Mouse (Mus musculus): ENCODE results near the gene Mlh1. TPM values are rescaled to one million over a fixed set of nuclear protein-coding genes. Genes with fewer than 3 reads are reported as not detected.

Mlh1 gene
- polyA plus RNA-seq, 1 experiment from 2014 or later = 30.4 TPM

DNA sequence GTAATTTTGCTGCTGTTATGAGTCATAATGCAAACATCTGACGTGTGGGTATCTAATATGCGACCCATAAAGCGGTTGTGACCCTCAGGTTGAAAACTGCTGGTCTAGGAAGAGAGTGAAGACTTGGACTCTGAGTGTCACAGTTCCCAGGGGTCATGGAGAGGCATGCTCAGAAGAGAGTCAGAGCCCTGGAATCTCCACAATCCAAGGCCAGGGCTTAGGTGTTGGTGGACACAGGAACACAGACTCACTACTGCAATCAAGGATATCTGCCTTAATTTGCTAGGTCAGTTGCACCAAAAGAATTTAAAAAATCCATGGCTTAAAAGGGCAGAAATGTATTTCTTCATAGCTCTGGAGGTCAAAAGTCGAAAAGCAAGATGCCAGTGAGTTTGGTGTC, 21.6 kb upstream of the Mlh1 start:
- 89% methylated on average over 4 of the region's 4 CpGs for WGBS

DNA sequence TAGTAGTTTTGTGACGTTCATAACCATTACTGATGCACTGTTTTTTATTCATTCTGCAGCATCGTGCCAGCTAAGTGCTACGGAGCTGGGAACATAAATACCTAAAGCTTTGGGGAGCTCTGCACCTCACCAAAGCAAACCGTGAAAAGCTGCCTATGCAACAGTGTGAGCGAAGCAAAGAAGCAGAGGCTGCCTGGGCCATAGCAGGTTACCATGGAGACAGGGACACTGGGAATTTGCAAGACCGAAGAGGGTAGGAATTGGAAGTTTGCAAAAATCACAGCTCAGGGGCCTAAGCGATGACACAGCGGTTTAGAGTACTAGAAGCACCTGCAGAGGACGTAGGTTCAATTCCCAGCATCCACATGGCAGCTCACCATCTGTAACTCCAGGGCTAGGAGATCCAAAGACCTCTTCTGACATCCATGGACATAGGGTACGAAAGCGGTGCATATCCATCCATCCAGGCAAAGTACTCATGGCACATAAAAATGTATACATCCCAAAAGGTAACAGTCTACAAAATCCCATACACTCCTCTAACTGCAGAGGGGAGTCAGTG, 19.0 kb upstream of the Mlh1 start:
- Histone ChIP-seq H3K9me3 (ENCODE audit: control insufficient read depth, low read length) (no peaks in the 10 kb centered on the region), H3K4me3 (replicated peaks; ENCODE audit: low read depth, low read length) (no peak overlapping the region), H3K27me3 (ENCODE audit: control insufficient read depth, insufficient read depth, low read length) (no peaks in the 10 kb centered on the region), H3K27ac (replicated peaks; ENCODE audit: low read depth, low read length) (no peak overlapping the region; the same call in 1 of the 2 replicates), H3K4me2 (ENCODE audit: low read length) (no peak overlapping the region), H3K9ac (replicated peaks; ENCODE audit: low read length) (no peak overlapping the region), H3K36me3 (ENCODE audit: control insufficient read depth, insufficient read depth, low read length) (no peaks in the 10 kb centered on the region), H3K4me1 (ENCODE audit: control insufficient read depth, insufficient read depth, low read length) (peaks cover 5% of the 10 kb centered on the region; the same call in 1 of the 2 replicates)
- DNase-seq (peak; percentile 47), ATAC-seq (ENCODE audit: low FRiP score, low TSS enrichment) (no peak)
- WGBS = 54% methylated on average over 11 of the region's 11 CpGs

More for the DNA sequence above, 21.6 kb upstream of the Mlh1 start:
- Histone ChIP-seq H3K36me3 (ENCODE audit: control insufficient read depth, insufficient read depth, low read length) (no peaks in the 10 kb centered on the region), H3K9ac (replicated peaks; ENCODE audit: low read length) (no peak overlapping the region), H3K27ac (replicated peaks; ENCODE audit: low read depth, low read length) (no peak overlapping the region), H3K4me1 (ENCODE audit: control insufficient read depth, insufficient read depth, low read length) (0 out of 2 replicates have a peak, but pooled peaks cover 2% of the 10 kb centered on the region), H3K4me2 (ENCODE audit: low read length) (no peak overlapping the region), H3K4me3 (replicated peaks; ENCODE audit: low read depth, low read length) (no peak overlapping the region), H3K9me3 (ENCODE audit: control insufficient read depth, low read length) (no peaks in the 10 kb centered on the region), H3K27me3 (ENCODE audit: control insufficient read depth, insufficient read depth, low read length) (no peaks in the 10 kb centered on the region)
- ATAC-seq (ENCODE audit: low FRiP score, low TSS enrichment) (no peak), DNase-seq (no peak)

DNA sequence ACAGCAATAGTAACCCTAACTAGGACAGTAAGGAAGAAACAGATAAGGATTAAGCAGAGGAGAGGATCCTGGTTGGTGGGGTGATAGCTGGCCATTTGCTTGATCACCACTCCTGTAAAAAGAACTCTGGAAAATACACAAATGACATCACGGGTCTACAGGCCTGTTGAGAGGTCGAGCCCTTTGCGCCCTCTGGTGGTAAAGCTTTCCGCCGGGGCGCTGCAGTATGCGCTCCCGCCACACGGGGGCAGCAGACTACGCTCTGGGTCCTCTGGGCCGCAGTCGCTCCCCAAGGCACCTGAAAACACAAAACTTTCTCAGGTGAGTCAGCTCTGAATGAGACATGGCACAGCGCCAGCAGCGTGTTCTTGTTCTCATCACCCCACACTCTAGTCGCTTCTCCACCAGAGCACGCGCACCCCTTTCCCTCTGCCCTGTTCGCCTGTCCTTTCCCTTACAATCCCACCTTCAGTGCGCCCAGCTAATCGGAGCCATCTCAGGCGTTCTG, 18.3 kb upstream of the Mlh1 start:
- Histone ChIP-seq H3K9ac (replicated peaks; ENCODE audit: low read length) (no peak overlapping the region), H3K9me3 (ENCODE audit: control insufficient read depth, low read length) (no peaks in the 10 kb centered on the region), H3K4me1 (ENCODE audit: control insufficient read depth, insufficient read depth, low read length) (peaks cover 9% of the 10 kb centered on the region; the same call in 1 of the 2 replicates), H3K4me2 (ENCODE audit: low read length) (no peak overlapping the region; the same call in 1 of the 2 replicates), H3K27me3 (ENCODE audit: control insufficient read depth, insufficient read depth, low read length) (no peaks in the 10 kb centered on the region), H3K4me3 (replicated peaks; ENCODE audit: low read depth, low read length) (no peak overlapping the region), H3K27ac (replicated peaks; ENCODE audit: low read depth, low read length) (no peak overlapping the region; the same call in 1 of the 2 replicates), H3K36me3 (ENCODE audit: control insufficient read depth, insufficient read depth, low read length) (no peaks in the 10 kb centered on the region)
- WGBS = 15% methylated on average over 21 of the region's 21 CpGs
- peak; percentile 46; the same call in 1 of the 2 replicates for ATAC-seq (ENCODE audit: low FRiP score, low TSS enrichment)
- peak; percentile 89 for DNase-seq

DNA sequence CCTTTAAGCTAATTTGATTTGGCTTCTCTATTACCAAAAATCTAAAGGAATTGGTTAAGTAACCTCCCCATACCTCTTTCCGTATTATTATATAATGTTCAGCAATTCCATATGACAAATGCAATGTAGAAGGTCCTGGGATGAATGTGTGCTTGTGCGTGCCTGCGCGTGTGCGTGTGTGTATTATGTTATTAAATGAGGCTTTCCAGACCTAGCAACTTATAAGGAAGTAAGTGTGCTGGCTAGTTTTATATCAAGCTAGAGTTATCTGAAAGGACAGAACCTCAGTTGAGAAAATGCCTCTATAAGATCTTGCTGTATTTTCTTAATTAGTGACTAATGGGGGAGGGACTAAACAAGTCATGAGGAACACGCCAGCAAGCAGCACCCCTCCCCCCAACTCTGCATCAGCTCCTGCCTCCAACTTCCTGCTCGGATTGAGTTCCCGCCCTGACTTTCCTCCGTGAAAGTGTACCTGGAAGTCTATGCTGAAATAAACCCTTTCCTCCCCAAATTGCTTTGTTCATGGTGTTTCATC, 17.8 kb upstream of the Mlh1 start:
- peaks cover 11% of the 10 kb centered on the region; the same call in 1 of the 2 replicates for H3K4me1 ChIP-seq (ENCODE audit: control insufficient read depth, insufficient read depth, low read length)
- no peak overlapping the region for H3K4me2 ChIP-seq (ENCODE audit: low read length)
- H3K9ac ChIP-seq (replicated peaks; ENCODE audit: low read length) = no peak overlapping the region
- ATAC-seq (ENCODE audit: low FRiP score, low TSS enrichment) (no peak; the same call in 1 of the 2 replicates), DNase-seq (no peak)
- H3K36me3 ChIP-seq (ENCODE audit: control insufficient read depth, insufficient read depth, low read length) = no peaks in the 10 kb centered on the region
- WGBS = 61% methylated on average over 9 of the region's 9 CpGs
- H3K27me3 ChIP-seq (ENCODE audit: control insufficient read depth, insufficient read depth, low read length) = no peaks in the 10 kb centered on the region
- no peaks in the 10 kb centered on the region for H3K9me3 ChIP-seq (ENCODE audit: control insufficient read depth, low read length)
- no peak overlapping the region for H3K27ac ChIP-seq (replicated peaks; ENCODE audit: low read depth, low read length)
- no peak overlapping the region for H3K4me3 ChIP-seq (replicated peaks; ENCODE audit: low read depth, low read length)

DNA sequence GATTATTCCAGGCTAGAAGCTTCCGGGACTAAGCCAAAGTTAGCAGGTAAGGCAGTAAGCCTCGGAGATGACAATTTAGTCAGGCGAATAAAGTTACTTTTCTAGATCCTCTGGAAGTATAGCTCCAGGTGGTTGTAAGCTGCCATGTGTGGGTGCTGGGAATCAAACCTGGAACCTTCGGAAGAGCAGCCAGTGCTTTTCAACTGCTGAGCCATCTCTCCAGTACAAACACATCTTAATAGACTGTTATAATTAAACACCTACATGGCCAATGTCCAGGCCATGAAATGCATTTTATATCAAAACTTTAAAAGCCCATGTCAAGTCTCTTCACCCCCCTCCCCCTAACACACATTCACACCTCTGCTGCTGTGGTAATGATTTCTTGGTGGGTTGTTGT, 16.4 kb upstream of the Mlh1 start:
- H3K27me3 ChIP-seq (ENCODE audit: control insufficient read depth, insufficient read depth, low read length) = no peaks in the 10 kb centered on the region
- H3K4me3 ChIP-seq (replicated peaks; ENCODE audit: low read depth, low read length) = no peak overlapping the region
- no peaks in the 10 kb centered on the region for H3K9me3 ChIP-seq (ENCODE audit: control insufficient read depth, low read length)
- H3K9ac ChIP-seq (replicated peaks; ENCODE audit: low read length) = no peak overlapping the region
- peaks cover 11% of the 10 kb centered on the region; the same call in 1 of the 2 replicates for H3K4me1 ChIP-seq (ENCODE audit: control insufficient read depth, insufficient read depth, low read length)
- DNase-seq (no peak), ATAC-seq (ENCODE audit: low FRiP score, low TSS enrichment) (no peak)
- WGBS = 92% methylated on average over 4 of the region's 4 CpGs
- H3K36me3 ChIP-seq (ENCODE audit: control insufficient read depth, insufficient read depth, low read length) = no peaks in the 10 kb centered on the region
- no peak overlapping the region for H3K27ac ChIP-seq (replicated peaks; ENCODE audit: low read depth, low read length)
- H3K4me2 ChIP-seq (ENCODE audit: low read length) = no peak overlapping the region

DNA sequence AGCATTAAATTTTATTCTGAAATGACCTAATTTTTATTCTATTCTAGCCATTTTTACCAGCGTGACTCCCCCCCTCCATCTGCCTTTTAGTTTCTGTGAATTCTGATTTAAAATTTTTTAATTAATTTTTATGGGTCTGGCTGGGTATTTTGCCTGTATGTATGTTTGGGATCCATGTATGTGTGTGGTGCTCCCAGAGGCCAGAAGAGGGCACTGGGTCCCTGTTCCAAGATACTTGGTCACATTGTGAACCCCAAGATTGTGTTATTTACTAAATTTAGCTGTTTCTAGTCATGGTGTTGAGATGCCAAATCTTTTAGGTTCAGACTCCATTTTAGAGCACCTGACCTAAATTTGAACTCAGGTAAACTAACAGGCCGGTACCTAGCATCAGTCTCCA, 14.9 kb upstream of the Mlh1 start:
- Histone ChIP-seq H3K4me3 (replicated peaks; ENCODE audit: low read depth, low read length) (no peak overlapping the region), H3K9me3 (ENCODE audit: control insufficient read depth, low read length) (no peaks in the 10 kb centered on the region), H3K4me2 (ENCODE audit: low read length) (no peak overlapping the region), H3K27ac (replicated peaks; ENCODE audit: low read depth, low read length) (no peak overlapping the region), H3K9ac (replicated peaks; ENCODE audit: low read length) (no peak overlapping the region), H3K36me3 (ENCODE audit: control insufficient read depth, insufficient read depth, low read length) (no peaks in the 10 kb centered on the region), H3K27me3 (ENCODE audit: control insufficient read depth, insufficient read depth, low read length) (no peaks in the 10 kb centered on the region), H3K4me1 (ENCODE audit: control insufficient read depth, insufficient read depth, low read length) (peaks cover 11% of the 10 kb centered on the region; the same call in 1 of the 2 replicates)
- ATAC-seq (ENCODE audit: low FRiP score, low TSS enrichment) (no peak), DNase-seq (no peak)
- WGBS = 67% methylated on average over 2 of the region's 2 CpGs

DNA sequence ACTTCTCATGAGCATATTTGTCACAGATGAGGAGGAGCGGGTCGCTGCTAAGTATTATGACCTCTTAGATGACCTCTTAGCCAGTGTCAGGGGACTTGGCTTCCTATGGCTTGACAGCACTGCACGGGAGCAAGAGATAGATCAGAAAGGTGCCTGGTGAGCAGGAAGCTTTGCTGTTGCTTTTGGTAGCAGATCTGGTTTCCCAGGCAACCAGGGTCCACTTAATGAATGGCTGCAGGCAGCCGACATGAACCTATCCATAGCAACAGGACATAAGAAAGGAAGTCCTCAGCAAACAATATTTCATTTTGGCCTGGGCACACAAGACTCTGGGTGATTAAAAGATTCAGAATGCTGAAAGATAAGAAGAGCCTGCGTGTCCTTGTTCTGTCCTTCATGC, 14.1 kb upstream of the Mlh1 start:
- peak overlapping the region; percentile 14; the same call in 1 of the 2 replicates for H3K4me2 ChIP-seq (ENCODE audit: low read length)

DNA sequence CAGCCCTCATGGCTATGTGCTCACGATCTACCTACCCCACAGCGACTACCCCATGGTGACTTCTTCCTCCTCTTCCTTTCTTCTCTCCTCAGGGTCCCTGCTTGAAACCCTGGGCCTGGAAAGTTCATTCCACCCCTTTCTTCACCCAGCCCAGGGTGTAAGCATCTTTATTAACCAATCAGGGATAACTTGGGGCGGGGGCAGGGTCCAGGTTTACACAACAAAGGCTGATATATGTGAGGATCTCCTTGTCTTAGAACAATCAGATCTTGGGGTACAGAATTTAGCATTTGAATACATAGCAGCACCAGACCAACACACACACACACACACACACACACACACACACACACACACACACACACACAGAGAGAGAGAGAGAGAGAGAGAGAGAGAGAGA, 13.5 kb upstream of the Mlh1 start:
- H3K9ac ChIP-seq (replicated peaks; ENCODE audit: low read length) = no peak overlapping the region
- peak overlapping the region; percentile 52; the same call in 1 of the 2 replicates for H3K27ac ChIP-seq (replicated peaks; ENCODE audit: low read depth, low read length)
- H3K4me2 ChIP-seq (ENCODE audit: low read length) = no peak overlapping the region
- 25% methylated on average over 3 of the region's 3 CpGs for WGBS
- no peak for DNase-seq
- no peak for ATAC-seq (ENCODE audit: low FRiP score, low TSS enrichment)
- no peaks in the 10 kb centered on the region for H3K36me3 ChIP-seq (ENCODE audit: control insufficient read depth, insufficient read depth, low read length)
- H3K4me1 ChIP-seq (ENCODE audit: control insufficient read depth, insufficient read depth, low read length) = peaks cover 11% of the 10 kb centered on the region; the same call in 1 of the 2 replicates
- H3K4me3 ChIP-seq (replicated peaks; ENCODE audit: low read depth, low read length) = no peak overlapping the region
- H3K9me3 ChIP-seq (ENCODE audit: control insufficient read depth, low read length) = no peaks in the 10 kb centered on the region
- H3K27me3 ChIP-seq (ENCODE audit: control insufficient read depth, insufficient read depth, low read length) = no peaks in the 10 kb centered on the region

More for the DNA sequence above, 14.1 kb upstream of the Mlh1 start:
- Histone ChIP-seq H3K27me3 (ENCODE audit: control insufficient read depth, insufficient read depth, low read length) (no peaks in the 10 kb centered on the region), H3K9ac (replicated peaks; ENCODE audit: low read length) (no peak overlapping the region), H3K4me3 (replicated peaks; ENCODE audit: low read depth, low read length) (no peak overlapping the region), H3K9me3 (ENCODE audit: control insufficient read depth, low read length) (no peaks in the 10 kb centered on the region), H3K36me3 (ENCODE audit: control insufficient read depth, insufficient read depth, low read length) (no peaks in the 10 kb centered on the region), H3K4me1 (ENCODE audit: control insufficient read depth, insufficient read depth, low read length) (peaks cover 11% of the 10 kb centered on the region; the same call in 1 of the 2 replicates), H3K27ac (replicated peaks; ENCODE audit: low read depth, low read length) (peak overlapping the region; percentile 52)
- ATAC-seq (ENCODE audit: low FRiP score, low TSS enrichment) = no peak
- 7% methylated on average over 5 of the region's 5 CpGs for WGBS
- peak; percentile 76 for DNase-seq

DNA sequence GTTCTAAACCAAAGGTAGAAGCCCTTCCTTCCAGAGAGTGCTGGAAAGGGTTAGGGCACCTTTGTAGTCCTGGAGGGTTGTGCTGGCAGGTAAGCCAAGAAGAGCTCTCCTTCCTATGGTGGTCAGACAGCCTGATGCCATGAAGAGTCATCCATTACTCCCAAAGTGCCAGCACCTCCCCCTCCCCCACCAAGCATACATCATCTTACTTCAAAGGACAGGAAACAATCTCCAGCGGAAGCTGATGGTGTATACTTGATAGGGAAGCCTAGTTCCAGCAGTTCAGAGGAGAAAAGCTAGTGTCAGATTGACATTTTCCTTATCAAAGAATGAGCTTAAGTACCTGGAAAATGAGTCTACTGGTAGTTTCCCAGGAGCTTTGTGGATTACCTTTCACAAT, 3.6 kb upstream of the Mlh1 start:
- peak overlapping the region; percentile 96 for H3K4me2 ChIP-seq (ENCODE audit: low read length)
- H3K9me3 ChIP-seq (ENCODE audit: control insufficient read depth, low read length) = no peaks in the 10 kb centered on the region
- H3K27me3 ChIP-seq (ENCODE audit: control insufficient read depth, insufficient read depth, low read length) = no peaks in the 10 kb centered on the region
- ATAC-seq (ENCODE audit: low FRiP score, low TSS enrichment) (no peak), DNase-seq (peak; percentile 13)
- peaks cover 47% of the 10 kb centered on the region for H3K36me3 ChIP-seq (ENCODE audit: control insufficient read depth, insufficient read depth, low read length)
- WGBS = 42% methylated on average over 1 of the region's 1 CpGs
- no peak overlapping the region; the same call in 1 of the 2 replicates for H3K9ac ChIP-seq (replicated peaks; ENCODE audit: low read length)
- no peak overlapping the region for H3K27ac ChIP-seq (replicated peaks; ENCODE audit: low read depth, low read length)
- no peak overlapping the region; the same call in 1 of the 2 replicates for H3K4me3 ChIP-seq (replicated peaks; ENCODE audit: low read depth, low read length)
- peaks cover 51% of the 10 kb centered on the region for H3K4me1 ChIP-seq (ENCODE audit: control insufficient read depth, insufficient read depth, low read length)

Measured in midbrain, embryonic 14.5 days (tissue).